Mouse (Mus musculus) liver, adult 2 months (tissue): ENCODE results near the gene Snx20. TPM values are rescaled to one million over a fixed set of nuclear protein-coding genes. Genes with fewer than 3 reads are reported as not detected.

Experiments
- DNase-seq: peaks from one replicate; pipeline ENCODE4 v3.0.0-alpha.2; 2011; ENCODE audit warnings: low read depth, low spot score; ENCODE audit errors: extremely low read depth
- H3K27ac ChIP-seq: fragments of 200-500 bp; replicated peaks from 2 replicates; pipeline ENCODE4 v1.5.1; 2012; ENCODE audit warnings: low read depth, mild to moderate bottlenecking, control low read depth, inconsistent platforms, low read length; ENCODE audit not compliant: insufficient read depth
- H3K27me3 ChIP-seq: fragments of 200-500 bp; 2 replicates; pipeline ENCODE4 v1.6.1; 2012; ENCODE audit warnings: mild to moderate bottlenecking, moderate library complexity, low read length, inconsistent platforms; ENCODE audit not compliant: control insufficient read depth, insufficient read depth
- H3K36me3 ChIP-seq: fragments of 200-500 bp; 2 replicates; pipeline ENCODE4 v1.6.1; 2012; ENCODE audit warnings: low read length, inconsistent platforms; ENCODE audit not compliant: control insufficient read depth, insufficient read depth
- H3K4me1 ChIP-seq: fragments of 200-500 bp; 2 replicates; pipeline ENCODE4 v1.6.1; 2011; ENCODE audit warnings: low read length; ENCODE audit not compliant: control insufficient read depth, insufficient read depth
- H3K4me3 ChIP-seq: fragments of 200-500 bp; 2 replicates; pipeline ENCODE4 v1.5.1; 2011; ENCODE audit warnings: low read depth, mild to moderate bottlenecking, control low read depth, low read length, moderate library complexity; ENCODE audit not compliant: insufficient read depth
- H3K79me2 ChIP-seq: fragments of 200-500 bp; 2 replicates; pipeline ENCODE4 v1.6.1; 2012; ENCODE audit warnings: inconsistent platforms, mild to moderate bottlenecking, low read length, moderate library complexity; ENCODE audit not compliant: control insufficient read depth, insufficient read depth
- H3K9ac ChIP-seq: fragments of 200-500 bp; 2 replicates; pipeline ENCODE4 v1.6.1; 2012; ENCODE audit warnings: low read depth, mild to moderate bottlenecking, control low read depth, inconsistent platforms, low read length
- CTCF ChIP-seq: fragments of 200-500 bp; IDR thresholded peaks from 2 replicates; pipeline ENCODE4 v1.5.1; 2011; ENCODE audit warnings: low read depth, low read length, control low read depth
- POLR2A ChIP-seq: fragments of 200-500 bp; IDR thresholded peaks from 2 replicates; pipeline ENCODE4 v1.6.1; 2011; ENCODE audit warnings: low read length, control low read depth; ENCODE audit not compliant: insufficient read depth; ENCODE audit errors: extremely low read depth
- WGBS: fragments of 180-500 bp; shearing (Covaris S2); methylation state at CpG from one replicate; pipeline ENCODE4 v1.1.7; 2018; 5-methylcytosine and 5-hydroxymethylcytosine counted together
- polyA plus RNA-seq: library from polyadenylated mRNA; depleted of rRNA; stranded (reverse); fragments of >200 nt; gene quantifications from 2 replicates; pipeline ENCODE4 v1.2.3, GENCODE M21; 2012; rRNA removed
- total RNA-seq: library from RNA; depleted of rRNA; stranded (reverse); fragments of >200 nt; gene quantifications from 2 replicates; pipeline ENCODE4 v1.2.3, GENCODE M21; 2014; rRNA removed

The Snx20 gene
- total and polyA plus RNA-seq, 2 experiments = 0.92 to 1.2 TPM

DNA sequence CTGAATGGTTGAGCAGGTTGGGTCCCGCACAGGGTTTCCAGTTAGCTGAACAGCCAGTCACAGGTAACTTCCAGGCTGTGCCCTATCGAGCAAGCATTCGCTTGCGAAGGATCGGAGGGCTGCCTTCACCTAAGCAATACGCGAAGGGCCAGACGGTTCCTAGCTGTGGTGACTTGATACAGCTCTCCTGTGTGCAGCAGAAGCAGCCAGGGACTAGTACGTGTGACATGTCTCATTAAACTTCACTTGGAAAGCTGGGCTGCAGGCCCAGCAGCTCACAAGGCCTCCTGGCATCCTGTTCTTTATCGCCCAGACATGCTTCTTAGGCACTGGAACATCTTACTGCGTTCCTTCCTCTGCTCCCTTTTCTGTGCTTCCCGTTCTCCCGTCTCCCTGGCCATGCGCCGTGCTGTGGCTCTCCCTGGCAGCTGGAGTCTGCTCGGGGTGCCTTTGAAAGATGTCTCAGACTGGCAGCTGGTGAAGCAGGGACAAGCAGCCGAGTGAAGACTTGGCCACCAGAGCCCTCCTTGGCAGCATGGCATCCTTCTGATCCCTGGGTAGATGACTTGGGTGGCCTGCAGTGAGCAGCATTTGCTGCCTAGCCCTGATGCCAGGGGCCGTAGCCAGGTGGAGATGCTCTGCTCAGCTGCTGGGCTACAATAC lies 56.1 kb downstream of the Snx20 start:
- H3K9ac ChIP-seq = no peak overlapping the region
- no peak overlapping the region for H3K4me3 ChIP-seq
- H3K4me1 ChIP-seq = 0 out of 2 replicates have a peak, but pooled peaks cover 2% of the 10 kb centered on the region
- no peak for DNase-seq
- no peaks in the 10 kb centered on the region for H3K79me2 ChIP-seq
- no peaks in the 10 kb centered on the region for H3K27me3 ChIP-seq
- H3K36me3 ChIP-seq = no peaks in the 10 kb centered on the region
- WGBS = 78% methylated on average over 18 of the region's 18 CpGs
- TF ChIP-seq CTCF = no peak
- TF ChIP-seq POLR2A = no peak
- H3K27ac ChIP-seq = no peak overlapping the region

DNA sequence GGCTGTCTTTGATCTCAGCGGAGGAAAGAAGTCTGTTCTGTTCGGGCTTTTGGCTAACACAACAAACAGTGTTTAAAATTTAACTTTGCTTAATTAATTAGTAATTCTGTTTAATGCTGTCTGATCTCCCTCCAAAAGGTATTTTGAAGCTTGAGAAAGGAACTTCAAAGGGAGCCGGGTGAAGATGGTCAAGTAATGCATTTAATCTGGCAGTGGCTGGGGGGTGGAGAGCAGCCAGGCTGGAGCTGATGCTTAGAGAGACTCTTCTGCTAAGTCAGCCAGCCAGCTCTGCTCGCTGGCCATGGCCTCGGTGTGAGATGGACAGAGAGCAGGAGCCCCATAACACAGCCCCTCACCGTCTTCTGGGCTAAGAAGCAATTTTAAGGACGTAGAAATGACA lies 56.7 kb downstream of the Snx20 start:
- 33% methylated on average over 7 of the region's 7 CpGs for WGBS
- no peak for TF ChIP-seq CTCF
- TF ChIP-seq POLR2A = no peak
- H3K4me1 ChIP-seq = 0 out of 2 replicates have a peak, but pooled peaks cover 2% of the 10 kb centered on the region
- no peaks in the 10 kb centered on the region for H3K79me2 ChIP-seq
- no peak overlapping the region for H3K27ac ChIP-seq
- no peak overlapping the region for H3K4me3 ChIP-seq
- DNase-seq = peak; percentile 50
- no peaks in the 10 kb centered on the region for H3K36me3 ChIP-seq
- H3K27me3 ChIP-seq = no peaks in the 10 kb centered on the region
- no peak overlapping the region for H3K9ac ChIP-seq

DNA sequence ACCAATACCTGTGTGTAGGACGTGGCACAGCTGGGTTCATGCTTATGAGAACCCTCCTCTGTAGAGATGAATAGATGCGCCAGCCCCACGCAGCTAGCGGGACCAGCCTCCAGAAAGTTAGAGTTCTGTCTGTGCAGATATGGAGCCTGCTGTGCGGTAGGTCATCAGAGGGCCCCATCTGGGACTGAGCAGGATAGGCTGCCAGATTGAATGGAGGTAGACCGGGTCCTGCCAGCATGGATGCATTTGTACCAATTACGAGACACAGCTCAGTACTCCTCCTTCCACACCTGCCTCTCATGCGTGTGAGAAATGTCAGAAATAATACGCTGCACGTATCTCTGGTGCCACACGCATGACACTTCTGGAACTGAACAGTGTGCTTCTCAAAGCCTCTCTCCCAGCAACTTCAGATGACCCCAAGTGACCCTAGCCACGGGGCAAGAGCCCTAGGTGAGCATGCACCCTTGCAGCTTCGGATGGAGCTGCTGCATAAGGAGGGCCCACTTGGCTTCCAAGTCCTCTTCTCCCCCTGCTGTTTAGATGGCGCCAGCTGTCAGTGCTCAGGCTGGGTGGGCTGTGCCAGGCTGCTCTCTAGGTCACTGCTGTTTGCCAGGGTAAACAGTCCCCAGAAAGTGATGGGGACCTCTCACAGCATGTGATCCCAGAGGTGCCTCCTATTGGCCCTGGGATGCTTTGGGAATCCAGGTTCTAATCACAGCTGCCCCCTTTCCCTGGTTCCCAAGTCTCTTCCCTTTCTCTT lies 57.3 kb downstream of the Snx20 start:
- 74% methylated on average over 14 of the region's 14 CpGs for WGBS
- Histone ChIP-seq H3K79me2 (no peaks in the 10 kb centered on the region), H3K27ac (no peak overlapping the region), H3K4me1 (0 out of 2 replicates have a peak, but pooled peaks cover 2% of the 10 kb centered on the region), H3K27me3 (no peaks in the 10 kb centered on the region), H3K9ac (no peak overlapping the region), H3K4me3 (no peak overlapping the region), H3K36me3 (no peaks in the 10 kb centered on the region)
- TF ChIP-seq CTCF (no peak), POLR2A (no peak)
- no peak for DNase-seq

DNA sequence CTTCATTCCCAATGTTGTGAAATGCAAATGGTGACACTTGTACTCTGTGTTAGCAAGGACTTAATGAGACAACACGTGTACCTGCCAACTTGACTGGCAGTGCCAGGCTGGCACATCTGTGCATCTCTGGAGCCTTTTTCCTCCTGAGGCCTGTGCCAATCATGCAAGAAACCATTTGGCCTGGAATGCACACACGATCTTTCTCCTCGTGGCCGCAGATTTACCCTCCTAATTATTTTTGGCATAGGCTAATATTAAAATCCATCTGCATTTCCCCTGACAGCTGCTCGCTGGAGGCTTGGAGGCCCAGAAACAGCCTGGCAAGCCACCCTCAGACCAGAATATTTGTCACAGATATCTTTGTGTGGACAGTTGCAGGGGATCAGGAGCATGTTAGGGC lies 58.3 kb downstream of the Snx20 start:
- 72% methylated on average over 5 of the region's 5 CpGs for WGBS
- Histone ChIP-seq H3K27ac (no peak overlapping the region), H3K4me3 (no peak overlapping the region), H3K9ac (no peak overlapping the region), H3K27me3 (no peaks in the 10 kb centered on the region), H3K36me3 (no peaks in the 10 kb centered on the region), H3K79me2 (no peaks in the 10 kb centered on the region), H3K4me1 (0 out of 2 replicates have a peak, but pooled peaks cover 2% of the 10 kb centered on the region)
- no peak for TF ChIP-seq CTCF
- TF ChIP-seq POLR2A = no peak
- no peak for DNase-seq

Other genes with a start within 250 kb of the Snx20 start
- gene Nkd1, start 114.8 kb downstream of the Snx20 start, total RNA-seq = 1.9 TPM in 2 replicates
- gene Nkd1, start 114.8 kb downstream of the Snx20 start, polyA plus RNA-seq = 7.6 and 12.3 TPM in 2 replicates
- gene Nod2, start 11.2 kb upstream of the Snx20 start, total RNA-seq = 0.09 and 0.27 TPM in 2 replicates
- 0.09 and 0.18 TPM in 2 replicates for gene Nod2, start 11.2 kb upstream of the Snx20 start, polyA plus RNA-seq
- gene Cyld, start 60.9 kb upstream of the Snx20 start, total RNA-seq = 16.5 and 17.5 TPM in 2 replicates
- gene Cyld, start 60.9 kb upstream of the Snx20 start, polyA plus RNA-seq = 3.1 and 3.2 TPM in 2 replicates